Mouse (Mus musculus): ENCODE measurements around the gene Ppp1r21. TPM values are rescaled to one million over a fixed set of nuclear protein-coding genes. Genes with fewer than 3 reads are reported as not detected.
A peak's percentile ranks its signal among the peaks of the same experiment; 100 is the strongest.

Ppp1r21 gene
- polyA plus RNA-seq, 1 experiment from 2014 or later, result 24.0 TPM

DNA sequence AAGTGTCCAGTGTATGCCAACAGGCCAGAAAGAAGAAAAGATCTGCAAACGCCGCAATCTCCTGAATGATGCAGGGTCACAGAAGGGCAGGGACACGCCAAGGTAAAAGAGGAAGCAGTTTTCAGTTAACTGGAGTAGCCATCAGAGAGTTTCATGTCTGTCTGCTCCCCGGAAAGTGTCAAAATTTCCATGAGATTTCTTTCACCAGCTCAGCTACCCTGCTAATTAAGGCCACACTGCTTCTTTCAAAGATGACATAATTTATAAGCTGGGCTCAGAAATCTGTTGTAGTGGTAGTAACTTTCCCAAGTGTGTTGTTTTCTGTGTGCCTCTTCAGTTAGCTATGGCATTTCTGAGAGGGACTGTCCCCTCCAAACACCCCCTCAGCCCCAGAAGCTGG is 66.2 kb downstream of the Ppp1r21 start:
- Histone ChIP-seq H3K9me3 (ENCODE audit: control insufficient read depth, low read length) (no peaks in the 10 kb centered on the region), H3K27ac (ENCODE audit: low read depth, low read length) (no peak overlapping the region), H3K36me3 (ENCODE audit: control insufficient read depth, insufficient read depth, low read length) (no peaks in the 10 kb centered on the region), H3K9ac (ENCODE audit: low read length) (no peak overlapping the region), H3K27me3 (ENCODE audit: control insufficient read depth, insufficient read depth, low read length) (no peaks in the 10 kb centered on the region), H3K4me2 (no peak overlapping the region), H3K4me3 (ENCODE audit: low read depth, low read length) (no peak overlapping the region), H3K4me1 (ENCODE audit: control insufficient read depth, insufficient read depth, low read length) (peaks cover 12% of the 10 kb centered on the region)
- 88% methylated on average over 4 of the region's 4 CpGs for WGBS
- ATAC-seq (ENCODE audit: low FRiP score) (no peak), DNase-seq (ENCODE audit: low spot score, missing footprints) (no peak)

DNA sequence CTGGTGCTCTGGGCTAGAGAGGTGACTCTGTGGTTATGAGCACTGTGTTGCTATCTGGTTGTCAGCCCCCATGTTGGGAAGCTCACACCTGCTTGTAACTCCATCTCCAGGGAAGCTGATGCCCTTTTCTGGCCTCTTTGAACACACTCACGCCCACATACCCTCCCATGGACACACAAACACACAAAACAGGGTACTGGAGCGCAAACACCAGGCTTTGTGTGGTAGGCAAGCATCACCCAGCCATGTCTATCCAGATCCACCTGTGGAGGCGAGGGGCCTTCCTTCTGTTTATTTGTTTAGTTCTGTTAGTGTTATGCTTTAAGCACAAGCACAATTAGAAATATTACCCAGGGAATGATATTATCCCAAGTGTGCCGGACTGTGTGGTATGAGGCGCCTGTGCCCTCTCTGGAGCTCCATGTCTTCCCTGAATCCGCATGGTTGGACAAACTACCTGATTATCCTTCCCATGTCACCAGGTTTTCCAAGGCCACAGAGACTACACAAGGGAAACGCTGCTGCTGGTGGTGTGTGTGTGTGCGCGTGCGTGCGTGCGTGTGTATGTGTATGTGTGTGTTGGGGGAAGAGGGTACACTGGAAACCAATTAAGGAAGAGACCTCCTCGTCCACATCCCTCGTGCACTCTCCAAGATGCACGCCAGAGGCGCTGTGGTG is 66.8 kb downstream of the Ppp1r21 start:
- ATAC-seq (ENCODE audit: low FRiP score), result no peak
- peaks cover 12% of the 10 kb centered on the region for H3K4me1 ChIP-seq (ENCODE audit: control insufficient read depth, insufficient read depth, low read length)
- DNase-seq (ENCODE audit: low spot score, missing footprints), result peak; percentile 86
- peak overlapping the region; percentile 84 for H3K4me2 ChIP-seq
- H3K9me3 ChIP-seq (ENCODE audit: control insufficient read depth, low read length), result no peaks in the 10 kb centered on the region
- H3K9ac ChIP-seq (ENCODE audit: low read length), result peak overlapping the region; percentile 67
- no peak overlapping the region for H3K27ac ChIP-seq (ENCODE audit: low read depth, low read length)
- H3K27me3 ChIP-seq (ENCODE audit: control insufficient read depth, insufficient read depth, low read length), result no peaks in the 10 kb centered on the region
- H3K36me3 ChIP-seq (ENCODE audit: control insufficient read depth, insufficient read depth, low read length), result no peaks in the 10 kb centered on the region
- 25% methylated on average over 16 of the region's 16 CpGs for WGBS
- H3K4me3 ChIP-seq (ENCODE audit: low read depth, low read length), result peak overlapping the region; percentile 44

DNA sequence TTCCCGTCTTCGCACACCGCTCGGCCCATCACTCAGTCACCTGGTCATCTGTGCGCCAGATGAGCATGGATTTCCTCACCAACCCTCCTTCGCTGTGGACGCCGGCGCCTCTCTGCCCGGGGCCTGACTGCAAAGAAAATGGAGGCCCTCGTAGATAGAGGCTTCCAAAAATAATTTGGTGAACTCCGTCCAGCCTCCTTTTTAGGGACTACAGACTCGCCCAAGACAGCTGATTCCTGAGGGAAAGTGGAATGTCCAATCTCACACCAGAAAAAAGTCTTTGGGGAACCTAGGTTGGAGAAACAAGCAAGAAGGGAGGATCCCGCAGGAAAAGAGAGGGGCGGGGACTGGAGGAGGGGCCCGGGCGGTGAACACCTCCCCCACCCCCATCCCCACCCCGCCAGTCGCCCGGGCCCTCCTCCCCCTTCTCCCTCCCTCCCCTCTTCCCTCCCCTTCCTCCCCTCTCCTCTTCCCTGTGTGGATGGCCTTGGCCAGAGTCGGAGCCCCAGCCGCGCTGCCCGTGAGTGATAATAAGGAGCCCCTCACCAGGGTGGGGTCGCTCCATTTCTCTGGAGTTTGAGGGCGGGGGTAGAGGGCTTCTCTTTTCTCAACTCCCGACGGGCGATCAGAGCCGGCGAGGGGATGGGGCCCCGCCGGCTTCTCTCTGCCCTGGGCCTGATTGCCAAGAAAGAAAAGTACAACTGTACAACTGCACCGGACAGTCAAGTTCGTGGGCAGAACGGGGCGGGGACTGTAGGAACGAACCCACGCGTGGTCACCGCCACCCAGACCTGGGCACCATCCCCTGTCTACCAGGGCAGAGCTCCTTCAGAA is 67.5 kb downstream of the Ppp1r21 start, which contains the start of gene Ston1:
TSS of gene Ston1 (plus strand) at position 463 of the 834 bp plus-strand sequence.
- peak within 1 kb of the TSS; percentile 67 for H3K9ac ChIP-seq (ENCODE audit: low read length)
- no peaks in the 10 kb centered on the region for H3K27me3 ChIP-seq (ENCODE audit: control insufficient read depth, insufficient read depth, low read length)
- H3K4me3 ChIP-seq (ENCODE audit: low read depth, low read length), result peak within 1 kb of the TSS; percentile 44
- no peaks in the 10 kb centered on the region for H3K36me3 ChIP-seq (ENCODE audit: control insufficient read depth, insufficient read depth, low read length)
- no peak within 1 kb of the TSS; the same call in 1 of the 2 replicates for H3K27ac ChIP-seq (ENCODE audit: low read depth, low read length)
- WGBS, result under 1% methylated on average over 38 of the region's 41 CpGs
- peak within 1 kb of the TSS; percentile 84 for H3K4me2 ChIP-seq
- ATAC-seq (ENCODE audit: low FRiP score) (peak; percentile 91), DNase-seq (ENCODE audit: low spot score, missing footprints) (peak; percentile 98)
- peaks cover 12% of the 10 kb centered on the region for H3K4me1 ChIP-seq (ENCODE audit: control insufficient read depth, insufficient read depth, low read length)
- H3K9me3 ChIP-seq (ENCODE audit: control insufficient read depth, low read length), result no peaks in the 10 kb centered on the region

DNA sequence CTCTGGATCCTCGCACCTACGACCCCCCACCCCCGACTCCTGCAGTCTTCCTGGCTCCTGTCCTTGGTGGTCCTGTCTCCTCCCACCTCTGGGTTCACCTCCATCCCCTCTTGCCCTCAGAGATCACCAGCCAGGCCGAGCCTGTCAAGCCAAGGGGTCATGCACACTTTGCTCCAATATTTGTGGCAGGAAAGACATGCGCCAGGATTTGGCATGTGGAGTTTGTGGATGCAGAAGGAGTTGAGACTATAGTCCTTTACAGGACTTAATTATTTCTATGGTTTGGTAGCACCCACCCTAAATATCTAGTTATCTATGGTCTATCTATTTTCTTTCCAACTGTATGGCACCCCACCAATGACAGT is 68.1 kb downstream of the Ppp1r21 start:
- H3K36me3 ChIP-seq (ENCODE audit: control insufficient read depth, insufficient read depth, low read length), result no peaks in the 10 kb centered on the region
- ATAC-seq (ENCODE audit: low FRiP score) (no peak; the same call in 1 of the 2 replicates), DNase-seq (ENCODE audit: low spot score, missing footprints) (no peak)
- no peak overlapping the region for H3K27ac ChIP-seq (ENCODE audit: low read depth, low read length)
- 6% methylated on average over 5 of the region's 5 CpGs for WGBS
- no peaks in the 10 kb centered on the region for H3K27me3 ChIP-seq (ENCODE audit: control insufficient read depth, insufficient read depth, low read length)
- no peaks in the 10 kb centered on the region for H3K9me3 ChIP-seq (ENCODE audit: control insufficient read depth, low read length)
- H3K4me3 ChIP-seq (ENCODE audit: low read depth, low read length), result peak overlapping the region; percentile 44
- H3K4me1 ChIP-seq (ENCODE audit: control insufficient read depth, insufficient read depth, low read length), result peaks cover 12% of the 10 kb centered on the region
- H3K4me2 ChIP-seq, result peak overlapping the region; percentile 84
- H3K9ac ChIP-seq (ENCODE audit: low read length), result peak overlapping the region; percentile 67

DNA sequence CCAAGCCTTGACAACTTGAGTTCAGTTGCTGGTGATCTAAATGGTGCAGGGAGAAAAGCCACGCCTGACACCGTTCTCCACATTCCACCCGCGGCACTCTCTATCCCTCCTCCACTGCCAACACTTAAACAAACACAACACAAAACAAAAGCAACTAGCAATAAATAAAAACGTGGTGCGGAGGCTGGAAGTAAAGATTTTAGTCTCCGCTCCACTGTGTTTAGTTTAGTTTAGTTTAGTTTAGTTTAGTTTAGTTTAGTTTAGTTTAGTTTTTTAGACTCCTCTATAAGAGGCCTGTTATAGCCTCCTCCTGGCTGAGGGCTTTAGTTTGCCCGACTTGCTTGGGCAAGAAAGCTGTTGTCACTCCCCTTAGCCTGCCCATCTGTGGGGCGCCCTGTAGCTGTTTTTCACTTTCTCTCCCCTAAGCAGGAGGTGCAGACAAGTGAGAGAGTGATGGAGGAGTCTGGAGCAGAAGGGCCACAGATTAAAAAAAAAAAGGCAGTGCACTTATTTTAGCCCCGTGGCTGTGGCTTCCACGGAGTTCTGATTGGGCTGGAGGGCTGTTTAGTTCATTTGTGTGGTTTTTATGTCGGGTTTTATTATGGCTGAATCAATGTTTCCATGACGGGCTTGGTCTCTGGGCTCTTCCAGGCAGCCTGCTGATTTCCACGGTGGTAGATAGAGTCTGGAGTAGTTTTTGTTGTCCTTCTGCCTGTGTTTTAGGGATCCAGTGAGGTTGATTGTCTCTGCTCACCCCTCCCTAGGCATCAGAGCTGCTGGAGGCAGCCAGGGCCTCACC is 68.9 kb downstream of the Ppp1r21 start:
- Histone ChIP-seq H3K4me1 (ENCODE audit: control insufficient read depth, insufficient read depth, low read length) (peaks cover 12% of the 10 kb centered on the region), H3K27ac (ENCODE audit: low read depth, low read length) (no peak overlapping the region), H3K27me3 (ENCODE audit: control insufficient read depth, insufficient read depth, low read length) (no peaks in the 10 kb centered on the region), H3K9me3 (ENCODE audit: control insufficient read depth, low read length) (no peaks in the 10 kb centered on the region), H3K4me3 (ENCODE audit: low read depth, low read length) (no peak overlapping the region), H3K9ac (ENCODE audit: low read length) (0 out of 2 replicates have a peak overlapping the region, but pooled peaks have one; percentile 20), H3K36me3 (ENCODE audit: control insufficient read depth, insufficient read depth, low read length) (no peaks in the 10 kb centered on the region), H3K4me2 (peak overlapping the region; percentile 84; the same call in 1 of the 2 replicates)
- DNase-seq (ENCODE audit: low spot score, missing footprints), result peak; percentile 89
- ATAC-seq (ENCODE audit: low FRiP score), result no peak
- WGBS, result 24% methylated on average over 14 of the region's 14 CpGs

DNA sequence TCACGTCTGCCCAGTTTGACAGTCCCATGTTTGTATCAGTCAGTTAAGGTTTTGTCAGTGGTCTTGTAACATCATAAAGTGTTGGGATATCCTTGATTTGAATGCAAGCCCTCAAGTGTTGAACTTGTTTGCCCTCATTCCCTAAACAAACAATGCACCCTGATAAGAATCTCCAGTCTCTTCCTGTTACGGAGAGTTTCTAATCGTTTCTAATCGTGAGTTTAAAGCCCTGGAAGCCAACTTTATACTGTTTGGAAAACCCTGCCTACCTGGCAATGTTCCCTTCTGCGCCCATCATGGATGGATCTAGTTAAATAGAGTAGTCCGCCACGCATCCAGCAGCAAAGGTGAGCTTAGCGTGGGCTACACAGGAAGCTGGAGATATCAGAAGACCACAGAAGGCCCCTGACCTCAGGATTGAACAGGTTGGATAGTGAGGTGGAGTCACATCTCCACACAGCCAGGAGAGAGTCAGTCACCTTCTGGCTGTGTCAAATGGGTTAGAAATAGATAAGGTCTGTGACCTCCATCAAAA is 70.6 kb downstream of the Ppp1r21 start:
- ATAC-seq (ENCODE audit: low FRiP score), result no peak
- H3K4me3 ChIP-seq (ENCODE audit: low read depth, low read length), result no peak overlapping the region
- H3K4me1 ChIP-seq (ENCODE audit: control insufficient read depth, insufficient read depth, low read length), result peaks cover 12% of the 10 kb centered on the region
- no peaks in the 10 kb centered on the region for H3K36me3 ChIP-seq (ENCODE audit: control insufficient read depth, insufficient read depth, low read length)
- H3K27ac ChIP-seq (ENCODE audit: low read depth, low read length), result no peak overlapping the region
- no peak overlapping the region for H3K9ac ChIP-seq (ENCODE audit: low read length)
- no peaks in the 10 kb centered on the region for H3K9me3 ChIP-seq (ENCODE audit: control insufficient read depth, low read length)
- WGBS, result 88% methylated on average over 8 of the region's 8 CpGs
- DNase-seq (ENCODE audit: low spot score, missing footprints), result no peak
- H3K27me3 ChIP-seq (ENCODE audit: control insufficient read depth, insufficient read depth, low read length), result no peaks in the 10 kb centered on the region
- H3K4me2 ChIP-seq, result no peak overlapping the region

DNA sequence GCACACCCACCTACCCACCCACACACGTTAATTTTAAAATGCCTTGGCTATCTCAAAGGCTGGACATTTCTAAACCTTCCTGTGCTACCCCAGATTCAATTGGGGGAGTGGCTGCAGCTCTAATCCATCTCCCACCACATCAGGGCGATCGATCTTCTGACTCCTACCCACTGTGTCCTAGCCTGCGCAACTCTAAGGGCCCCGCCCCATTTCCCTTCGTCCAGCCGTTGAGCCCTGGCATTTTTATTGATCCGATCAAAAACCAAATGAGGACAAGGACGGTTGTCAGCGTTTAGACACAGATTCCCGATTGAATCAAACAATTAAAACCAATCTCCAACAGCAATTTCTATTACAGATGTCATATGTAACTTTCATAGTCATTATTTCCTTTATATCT is 74.0 kb downstream of the Ppp1r21 start:
- WGBS, result 88% methylated on average over 11 of the region's 11 CpGs
- H3K36me3 ChIP-seq (ENCODE audit: control insufficient read depth, insufficient read depth, low read length), result no peaks in the 10 kb centered on the region
- H3K27me3 ChIP-seq (ENCODE audit: control insufficient read depth, insufficient read depth, low read length), result no peaks in the 10 kb centered on the region
- H3K27ac ChIP-seq (ENCODE audit: low read depth, low read length), result no peak overlapping the region
- peaks cover 4% of the 10 kb centered on the region; the same call in 1 of the 2 replicates for H3K4me1 ChIP-seq (ENCODE audit: control insufficient read depth, insufficient read depth, low read length)
- H3K4me2 ChIP-seq, result no peak overlapping the region
- ATAC-seq (ENCODE audit: low FRiP score) (no peak), DNase-seq (ENCODE audit: low spot score, missing footprints) (no peak)
- no peaks in the 10 kb centered on the region for H3K9me3 ChIP-seq (ENCODE audit: control insufficient read depth, low read length)
- H3K4me3 ChIP-seq (ENCODE audit: low read depth, low read length), result no peak overlapping the region
- no peak overlapping the region for H3K9ac ChIP-seq (ENCODE audit: low read length)

DNA sequence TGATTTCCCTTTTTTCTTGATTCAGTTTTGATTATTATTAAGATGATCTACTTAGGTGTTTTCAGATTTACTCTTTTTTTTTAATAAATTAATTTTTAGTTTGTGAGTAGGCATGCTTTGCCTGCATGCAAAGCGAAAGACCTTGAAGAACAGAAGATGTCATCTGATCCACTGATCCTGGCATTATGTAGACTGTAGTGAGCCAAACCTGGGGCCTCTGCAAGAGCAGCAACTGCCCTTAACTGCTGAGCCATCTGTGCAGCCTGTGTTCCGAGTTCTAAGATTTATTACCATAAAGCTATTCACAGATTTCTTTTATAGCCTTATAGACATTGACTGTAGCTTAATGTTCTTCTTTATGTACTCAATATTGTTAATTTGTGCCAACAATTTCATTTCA is 76.1 kb downstream of the Ppp1r21 start:
- no peak overlapping the region for H3K4me3 ChIP-seq (ENCODE audit: low read depth, low read length)
- H3K27ac ChIP-seq (ENCODE audit: low read depth, low read length), result no peak overlapping the region
- WGBS, result 87% methylated on average over 2 of the region's 2 CpGs
- no peaks in the 10 kb centered on the region for H3K36me3 ChIP-seq (ENCODE audit: control insufficient read depth, insufficient read depth, low read length)
- H3K9ac ChIP-seq (ENCODE audit: low read length), result no peak overlapping the region
- no peaks in the 10 kb centered on the region for H3K4me1 ChIP-seq (ENCODE audit: control insufficient read depth, insufficient read depth, low read length)
- ATAC-seq (ENCODE audit: low FRiP score) (no peak), DNase-seq (ENCODE audit: low spot score, missing footprints) (no peak)
- no peak overlapping the region for H3K4me2 ChIP-seq
- H3K9me3 ChIP-seq (ENCODE audit: control insufficient read depth, low read length), result no peaks in the 10 kb centered on the region
- H3K27me3 ChIP-seq (ENCODE audit: control insufficient read depth, insufficient read depth, low read length), result no peaks in the 10 kb centered on the region

Data from midbrain, embryonic 11.5 days (tissue).